Mouse (Mus musculus): ENCODE results near the gene S100a3.
A peak's percentile ranks its signal among the peaks of the same experiment; 100 is the strongest.

The S100a3 gene

DNA sequence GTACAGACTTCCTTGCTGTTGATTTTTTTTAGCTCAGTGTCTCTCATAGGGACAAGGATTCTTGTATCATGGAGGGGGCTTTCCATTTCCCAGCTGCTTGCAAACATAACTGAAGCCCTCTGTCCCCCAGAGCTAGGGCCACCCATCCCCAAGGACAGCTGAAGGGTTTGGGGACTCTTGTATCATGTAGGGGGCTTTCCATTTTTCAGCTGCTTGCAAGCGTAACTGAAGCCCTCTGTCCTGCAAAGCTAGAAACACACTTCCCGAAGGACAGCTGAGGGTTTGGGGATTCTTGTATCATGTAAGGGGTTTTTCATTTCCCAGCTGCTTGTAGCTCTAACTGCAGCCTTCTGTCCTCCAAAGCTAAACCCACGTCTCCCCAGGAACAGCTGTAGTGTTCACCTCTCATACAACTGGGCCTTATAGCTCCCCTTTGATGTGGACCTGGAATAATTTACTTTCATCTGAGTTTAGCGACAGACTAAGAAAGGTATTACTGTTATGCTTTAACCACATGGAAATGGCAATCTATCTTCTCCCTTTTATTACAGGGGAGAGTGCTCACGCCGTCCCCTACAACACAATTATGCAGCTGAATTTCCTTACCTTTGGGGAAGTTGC, at the start of gene S100a3:
Gene S100a3, plus strand, starts transcription at position 571 of the 621 bp plus-strand sequence.
- DNase-seq = no peak

DNA sequence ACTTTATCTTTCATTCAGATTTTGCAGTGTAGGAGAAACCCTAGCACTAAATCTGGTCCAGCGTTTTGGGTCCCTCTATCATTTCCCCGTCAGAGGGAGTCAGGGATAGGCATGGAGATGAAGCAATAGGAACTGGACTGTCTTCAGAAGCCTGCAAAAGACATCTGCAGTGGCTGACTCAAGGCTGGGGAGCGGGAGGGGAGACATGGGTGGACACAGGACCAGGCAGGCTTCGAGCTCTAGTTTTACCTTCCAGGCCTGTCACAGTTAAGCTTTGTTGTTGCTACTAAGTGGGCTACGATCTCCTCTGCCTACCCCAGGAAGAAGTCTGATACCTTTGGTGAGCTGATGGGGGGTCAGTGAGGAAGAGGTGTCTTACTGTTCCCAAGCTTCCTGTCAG, 48.1 kb upstream of the S100a3 start:
- DNase-seq = no peak

DNA sequence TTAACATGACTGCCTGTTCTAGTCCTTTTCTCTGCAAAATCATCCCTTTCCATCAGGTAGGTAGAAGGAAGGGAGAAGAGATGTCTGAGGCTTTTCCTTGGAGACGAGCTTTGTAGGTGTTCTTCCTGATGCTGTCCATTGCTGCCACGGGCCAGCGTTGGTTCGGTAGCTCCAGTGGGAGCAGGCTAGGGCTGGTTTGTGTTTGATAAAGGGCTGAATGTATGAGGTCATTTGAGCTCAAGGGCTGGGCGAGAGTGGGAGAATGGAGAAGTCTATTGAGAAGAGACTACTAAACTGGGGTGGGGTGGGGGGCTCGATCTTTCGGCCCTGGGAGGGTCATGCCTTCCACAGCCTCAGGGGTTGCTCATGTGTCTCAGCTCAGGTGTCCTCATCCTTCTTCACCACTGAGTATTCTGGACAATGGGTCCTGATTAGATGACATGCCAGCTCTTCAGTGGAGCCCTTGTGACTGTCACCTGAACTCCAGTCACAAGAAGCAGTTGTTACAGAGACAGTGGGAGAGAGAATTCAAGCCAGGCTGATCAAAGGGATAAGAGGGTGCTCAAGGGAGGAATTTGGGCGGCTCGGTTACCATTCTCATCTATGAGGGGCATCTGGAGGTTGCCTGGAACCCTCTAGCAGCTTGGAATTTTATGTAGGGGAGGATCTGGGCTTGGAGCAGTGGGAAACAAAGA, 47.3 kb upstream of the S100a3 start:
- no peak for DNase-seq

GRCm38 (mm10) chr3:90513796-90514590, 46.4 kb upstream of the S100a3 start, which contains the start of the genes S100a1 and S100a13:
S100a1 (minus strand) TSS chr3:90514392.
S100a13 (plus strand) TSS chr3:90514435.
- peak; percentile 37 for DNase-seq

- DNase-seq = peak; percentile 84
Observed at GRCm38 (mm10) chr3:90514691-90515090, 45.7 kb upstream of the S100a3 start.

- DNase-seq = no peak
Observed at GRCm38 (mm10) chr3:90515242-90515641, 45.1 kb upstream of the S100a3 start.

GRCm38 (mm10) chr3:90515789-90516188, 44.6 kb upstream of the S100a3 start:
- no peak for DNase-seq

- DNase-seq = no peak
Observed at GRCm38 (mm10) chr3:90517711-90518110, 42.7 kb upstream of the S100a3 start.

GRCm38 (mm10) chr3:90525421-90525820, 35.0 kb upstream of the S100a3 start:
- peak; percentile 46 for DNase-seq

GRCm38 (mm10) chr3:90526076-90526475, 34.3 kb upstream of the S100a3 start:
- DNase-seq = no peak

- no peak for DNase-seq
Observed at GRCm38 (mm10) chr3:90526580-90526979, 33.8 kb upstream of the S100a3 start, which contains the start of gene S100a14. S100a14 (plus strand) TSS chr3:90526856.

DNA sequence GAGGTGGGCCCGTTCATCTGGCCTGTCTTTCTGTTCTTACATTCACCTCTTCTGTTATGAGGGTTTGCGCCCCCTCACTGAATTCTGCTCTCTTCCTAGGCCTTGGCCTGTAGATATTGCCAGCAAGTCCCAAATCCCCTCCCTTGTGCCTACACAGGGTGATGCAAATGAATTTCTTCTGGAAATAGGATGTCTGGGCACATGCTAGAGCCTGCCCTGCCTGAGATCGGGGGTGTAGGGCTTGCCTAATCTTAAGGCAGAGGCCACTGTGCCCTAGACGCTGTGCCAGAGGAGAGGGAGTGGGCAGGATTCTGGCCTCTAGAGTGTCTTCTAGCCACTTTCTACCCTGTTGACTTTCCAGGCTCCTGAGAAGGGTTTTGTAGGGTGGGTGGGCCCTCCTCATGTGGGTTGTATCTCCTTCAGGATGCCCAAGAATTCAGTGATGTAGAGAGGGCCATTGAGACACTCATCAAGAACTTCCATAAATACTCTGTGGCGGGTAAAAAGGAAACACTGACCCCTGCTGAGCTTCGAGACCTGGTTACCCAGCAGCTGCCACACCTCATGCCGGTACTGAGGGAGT, 33.0 kb upstream of the S100a3 start:
- DNase-seq = no peak

GRCm38 (mm10) chr3:90531713-90532112, 28.7 kb upstream of the S100a3 start:
- DNase-seq = no peak

GRCm38 (mm10) chr3:90535446-90535845, 24.9 kb upstream of the S100a3 start:
- DNase-seq = no peak

DNA sequence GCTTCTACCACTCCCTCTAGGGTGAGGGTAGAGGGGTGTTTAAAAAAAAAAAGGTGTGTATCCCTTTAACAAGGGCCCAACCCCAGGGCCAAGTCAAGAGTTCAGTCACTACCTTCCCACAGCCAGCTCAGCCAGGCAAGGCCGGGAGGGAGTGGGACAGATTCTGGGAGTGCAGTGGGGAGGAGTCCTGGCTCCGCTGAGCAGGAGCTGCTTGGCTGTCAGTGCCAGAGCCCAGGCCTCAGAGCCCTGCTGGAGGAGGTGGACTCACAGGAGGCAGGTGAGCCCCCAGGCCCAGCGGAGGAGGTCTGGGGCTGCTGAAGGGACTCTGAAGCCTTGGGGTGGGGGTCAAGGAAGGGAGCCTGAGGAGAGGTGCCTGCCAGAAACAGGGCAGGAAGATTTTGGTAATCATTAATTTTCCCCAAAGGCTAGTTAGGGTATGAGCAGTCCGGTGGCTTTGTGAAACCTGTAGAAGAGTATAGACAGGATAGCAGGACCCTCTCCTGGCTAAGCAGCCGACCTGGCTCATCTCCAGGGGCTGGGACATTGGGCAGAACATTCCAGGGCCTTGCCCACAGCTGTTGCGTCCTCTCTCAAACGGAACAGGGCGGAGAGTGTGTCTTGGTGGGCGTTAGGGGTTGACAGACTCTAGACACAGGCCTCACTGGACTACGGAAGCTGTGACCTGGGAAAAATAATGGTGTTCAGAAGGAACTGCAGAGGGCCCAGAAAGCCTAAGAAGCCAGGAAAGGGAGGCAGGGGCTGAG, 23.1 kb upstream of the S100a3 start, which contains the start of gene S100a16:
Gene S100a16, plus strand, starts transcription at position 114 of the 764 bp plus-strand sequence.
- DNase-seq = peak; percentile 18

- DNase-seq = no peak
Observed at GRCm38 (mm10) chr3:90537905-90538296, 22.5 kb upstream of the S100a3 start.

DNA sequence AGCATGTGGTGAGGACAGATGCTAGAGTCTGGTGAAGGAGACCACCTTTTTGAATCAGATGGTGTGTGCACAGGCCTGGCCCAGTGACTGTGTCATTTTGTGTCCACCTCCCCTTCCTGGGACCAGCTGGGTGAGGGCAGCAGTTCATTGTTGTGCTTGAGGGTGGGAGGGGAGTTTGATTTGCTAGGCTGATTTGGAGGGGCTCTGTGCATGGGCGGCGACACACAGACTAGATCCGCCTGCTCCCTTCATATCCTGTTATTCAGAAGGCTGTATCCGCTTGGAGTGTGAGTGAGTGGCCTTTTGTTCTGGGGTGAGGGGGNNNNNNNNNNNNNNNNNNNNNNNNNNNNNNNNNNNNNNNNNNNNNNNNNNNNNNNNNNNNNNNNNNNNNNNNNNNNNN, 19.5 kb upstream of the S100a3 start:
- DNase-seq = peak; percentile 34

DNA sequence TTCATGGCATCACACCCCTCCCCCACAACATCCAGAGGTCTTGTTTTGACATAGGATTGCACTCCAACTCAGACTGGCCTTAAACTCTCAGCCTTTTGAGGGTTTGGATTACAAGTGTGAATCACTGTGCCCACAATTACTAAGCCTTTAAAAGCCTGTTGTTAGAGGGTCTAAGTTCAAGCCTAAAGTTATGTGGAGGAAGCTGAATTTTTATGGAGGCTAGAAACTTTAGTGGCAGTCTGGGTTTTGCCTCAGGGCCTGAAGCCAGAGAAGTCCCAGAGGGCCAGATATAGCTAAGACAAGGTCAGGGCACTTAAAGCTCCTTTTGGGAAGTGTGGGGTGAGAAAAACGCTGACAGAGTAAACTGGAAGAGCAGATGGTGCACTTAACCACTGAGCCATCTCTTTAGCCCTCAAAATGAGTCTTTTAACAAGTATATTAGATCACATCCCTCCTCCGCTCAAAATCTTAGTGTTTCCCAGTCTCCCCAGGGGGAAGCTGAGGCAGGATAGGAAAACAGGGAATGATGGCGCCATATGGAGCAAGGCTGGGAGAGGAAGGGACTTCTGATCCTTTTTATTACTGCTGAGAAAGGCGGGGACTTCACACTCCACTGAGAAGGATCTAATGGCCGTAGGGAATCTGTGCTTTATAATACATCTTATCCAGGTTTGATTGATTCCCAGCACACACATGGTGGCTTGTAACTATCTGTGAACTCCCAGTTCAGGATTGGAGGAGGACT, 10.5 kb upstream of the S100a3 start:
- DNase-seq = peak; percentile 32

DNA sequence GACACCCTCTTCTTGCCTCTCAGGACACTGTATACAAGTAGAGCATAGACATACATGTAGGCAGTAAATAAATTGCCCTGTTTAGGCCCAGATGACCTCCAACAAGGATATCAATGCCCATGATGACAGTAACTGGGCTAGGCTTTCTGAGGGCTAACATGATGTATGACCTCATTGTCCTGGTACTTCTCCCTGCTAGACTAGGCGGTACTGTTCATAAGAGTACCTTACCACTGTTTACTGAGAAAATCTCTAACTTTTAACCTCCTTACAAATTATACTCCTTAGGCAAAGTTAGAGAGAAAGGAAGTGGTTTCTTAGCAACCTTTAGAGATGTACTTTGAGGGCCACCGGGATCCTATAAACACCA, 10.0 kb upstream of the S100a3 start:
- DNase-seq = no peak

GRCm38 (mm10) chr3:90552231-90552630, 8.1 kb upstream of the S100a3 start:
- DNase-seq = no peak

- peak; percentile 23 for DNase-seq
Observed at GRCm38 (mm10) chr3:90555954-90556353, 4.4 kb upstream of the S100a3 start.

DNA sequence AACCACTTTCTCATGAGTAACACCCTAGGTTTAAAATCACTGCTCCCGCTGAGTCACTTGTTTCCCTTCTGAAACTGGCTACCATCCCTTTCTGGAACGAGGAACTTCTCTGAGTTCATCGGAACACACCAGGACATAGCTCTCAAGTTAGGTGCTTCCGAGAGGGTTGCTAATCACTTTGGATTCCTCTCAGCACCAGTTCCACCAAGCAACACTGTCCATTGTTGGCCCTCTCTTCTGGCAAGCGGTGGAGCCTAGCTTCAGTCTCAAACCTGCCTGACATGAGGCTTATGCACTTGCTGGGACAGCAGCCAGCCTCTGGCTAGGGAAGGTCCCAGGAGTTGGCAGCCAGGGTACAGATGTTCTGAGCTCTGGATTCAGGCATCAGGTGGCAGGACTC, 14.3 kb downstream of the S100a3 start:
- DNase-seq = no peak

Measured in embryo, embryonic 11 days (tissue).